Mouse (Mus musculus) spleen, adult 2 months (tissue): Measurements from ENCODE around the gene Ptprf. TPM values are rescaled to one million over a fixed set of nuclear protein-coding genes. Genes with fewer than 3 reads are reported as not detected.

Source experiments
- DNase-seq, 2 experiments: peaks; one replicate each; pipeline versions ENCODE4 v3.0.0 to v3.0.0-alpha.2; 2012 to 2021; ENCODE audit warnings: low spot score in 2 of 2, low read depth in 1 of 2
- H3K27ac ChIP-seq: fragments of 200-500 bp; 2 replicates; pipeline ENCODE4 v1.5.1; 2012; ENCODE audit warnings: low read length, inconsistent platforms; ENCODE audit not compliant: insufficient read depth
- H3K27me3 ChIP-seq: fragments of 200-500 bp; 2 replicates; pipeline ENCODE4 v1.6.1; 2012; ENCODE audit warnings: mild to moderate bottlenecking, moderate library complexity, low read length, inconsistent platforms; ENCODE audit not compliant: control insufficient read depth, insufficient read depth
- H3K36me3 ChIP-seq: fragments of 200-500 bp; 2 replicates; pipeline ENCODE4 v1.6.1; 2012; ENCODE audit warnings: mild to moderate bottlenecking, low read length, inconsistent platforms; ENCODE audit not compliant: control insufficient read depth, insufficient read depth
- H3K4me1 ChIP-seq: fragments of 200-500 bp; 2 replicates; pipeline ENCODE4 v1.6.1; 2011; ENCODE audit warnings: inconsistent platforms; ENCODE audit not compliant: control insufficient read depth, insufficient read depth, insufficient read length
- H3K4me3 ChIP-seq: fragments of 200-500 bp; 2 replicates; pipeline ENCODE4 v1.5.1; 2011; ENCODE audit warnings: mild to moderate bottlenecking, inconsistent platforms; ENCODE audit not compliant: insufficient read depth, insufficient read length; ENCODE audit errors: extremely low read depth
- CTCF ChIP-seq: fragments of 200-500 bp; IDR thresholded peaks from 2 replicates; pipeline ENCODE4 v1.5.1; 2011; ENCODE audit warnings: mild to moderate bottlenecking, inconsistent platforms; ENCODE audit not compliant: insufficient read depth, insufficient read length, insufficient replicate concordance; ENCODE audit errors: extremely low read depth
- POLR2A ChIP-seq: fragments of 200-500 bp; IDR thresholded peaks from 2 replicates; pipeline ENCODE4 v1.6.1; 2011; ENCODE audit warnings: low read depth, low read length, inconsistent platforms
- WGBS: fragments of 180-500 bp; shearing (Covaris S2); methylation state at CpG from one replicate; pipeline ENCODE4 v1.1.7; 2018; 5-methylcytosine and 5-hydroxymethylcytosine counted together
- polyA plus RNA-seq: library from polyadenylated mRNA; depleted of rRNA; stranded (reverse); fragments of >200 nt; gene quantifications from 2 replicates; pipeline ENCODE4 v1.2.3, GENCODE M21; 2012

The Ptprf gene
- polyA plus RNA-seq, 1 experiment: 10.1 TPM

- Histone ChIP-seq H3K36me3 (no peaks in the 10 kb centered on the region), H3K27ac (no peak overlapping the region), H3K4me1 (no peaks in the 10 kb centered on the region), H3K27me3 (no peaks in the 10 kb centered on the region), H3K4me3 (no peak overlapping the region)
- TF ChIP-seq POLR2A: no peak
- TF ChIP-seq CTCF: no peak
- 82% methylated on average over 4 of the region's 4 CpGs for WGBS
- no peak for DNase-seq
Observed at GRCm38 (mm10) chr4:118316662-118317061, 25.5 kb upstream of the Ptprf start.

- TF ChIP-seq POLR2A (no peak), CTCF (no peak)
- no peak for DNase-seq
- Histone ChIP-seq H3K4me3 (no peak overlapping the region), H3K27me3 (no peaks in the 10 kb centered on the region), H3K36me3 (no peaks in the 10 kb centered on the region), H3K4me1 (no peaks in the 10 kb centered on the region), H3K27ac (no peak overlapping the region)
- WGBS: 58% methylated on average over 8 of the region's 8 CpGs
Observed at GRCm38 (mm10) chr4:118315286-118315685, 24.1 kb upstream of the Ptprf start.

GRCm38 (mm10) chr4:118310461-118310860 lies 19.3 kb upstream of the Ptprf start:
- DNase-seq: no peak
- Histone ChIP-seq H3K27me3 (no peaks in the 10 kb centered on the region), H3K36me3 (no peaks in the 10 kb centered on the region), H3K27ac (no peak overlapping the region), H3K4me1 (no peaks in the 10 kb centered on the region), H3K4me3 (no peak overlapping the region)
- WGBS: 89% methylated on average over 1 of the region's 1 CpGs
- TF ChIP-seq POLR2A: no peak
- TF ChIP-seq CTCF: no peak

GRCm38 (mm10) chr4:118307533-118308263 lies 16.5 kb upstream of the Ptprf start:
- 93% methylated on average over 13 of the region's 13 CpGs for WGBS

GRCm38 (mm10) chr4:118306113-118306696 lies 15.0 kb upstream of the Ptprf start:
- no peak for DNase-seq
- TF ChIP-seq POLR2A (no peak), CTCF (no peak)
- WGBS: 89% methylated on average over 21 of the region's 21 CpGs
- H3K27ac ChIP-seq: no peak overlapping the region
- H3K4me1 ChIP-seq: no peaks in the 10 kb centered on the region
- no peaks in the 10 kb centered on the region for H3K36me3 ChIP-seq
- no peak overlapping the region for H3K4me3 ChIP-seq
- no peaks in the 10 kb centered on the region for H3K27me3 ChIP-seq

More at GRCm38 (mm10) chr4:118307533-118308263, 16.5 kb upstream of the Ptprf start:
- Histone ChIP-seq H3K27me3 (no peaks in the 10 kb centered on the region), H3K4me1 (no peaks in the 10 kb centered on the region), H3K36me3 (no peaks in the 10 kb centered on the region), H3K4me3 (no peak overlapping the region), H3K27ac (no peak overlapping the region)
- no peak for TF ChIP-seq CTCF
- TF ChIP-seq POLR2A: no peak
- DNase-seq: no peak

GRCm38 (mm10) chr4:118304984-118305383 lies 13.8 kb upstream of the Ptprf start:
- Histone ChIP-seq H3K36me3 (no peaks in the 10 kb centered on the region), H3K4me1 (no peaks in the 10 kb centered on the region), H3K27me3 (no peaks in the 10 kb centered on the region), H3K4me3 (no peak overlapping the region), H3K27ac (no peak overlapping the region)
- no peak for DNase-seq
- 80% methylated on average over 4 of the region's 4 CpGs for WGBS
- TF ChIP-seq CTCF (no peak), POLR2A (no peak)

- Histone ChIP-seq H3K36me3 (no peaks in the 10 kb centered on the region), H3K4me1 (peaks cover 6% of the 10 kb centered on the region; the same call in 1 of the 2 replicates), H3K4me3 (no peak overlapping the region), H3K27ac (no peak overlapping the region), H3K27me3 (no peaks in the 10 kb centered on the region)
- WGBS: 18% methylated on average over 5 of the region's 5 CpGs
- no peak for DNase-seq
- no peak for TF ChIP-seq POLR2A
- no peak for TF ChIP-seq CTCF
Observed at GRCm38 (mm10) chr4:118297844-118298243, 6.6 kb upstream of the Ptprf start.
